Mouse (Mus musculus) spleen, adult 12 weeks (tissue): ENCODE data around the gene Orc3.

Source experiments
- DNase-seq: peaks from one replicate; pipeline ENCODE4 v3.0.0; 2022; ENCODE audit warnings: low spot score

Orc3 gene

DNA sequence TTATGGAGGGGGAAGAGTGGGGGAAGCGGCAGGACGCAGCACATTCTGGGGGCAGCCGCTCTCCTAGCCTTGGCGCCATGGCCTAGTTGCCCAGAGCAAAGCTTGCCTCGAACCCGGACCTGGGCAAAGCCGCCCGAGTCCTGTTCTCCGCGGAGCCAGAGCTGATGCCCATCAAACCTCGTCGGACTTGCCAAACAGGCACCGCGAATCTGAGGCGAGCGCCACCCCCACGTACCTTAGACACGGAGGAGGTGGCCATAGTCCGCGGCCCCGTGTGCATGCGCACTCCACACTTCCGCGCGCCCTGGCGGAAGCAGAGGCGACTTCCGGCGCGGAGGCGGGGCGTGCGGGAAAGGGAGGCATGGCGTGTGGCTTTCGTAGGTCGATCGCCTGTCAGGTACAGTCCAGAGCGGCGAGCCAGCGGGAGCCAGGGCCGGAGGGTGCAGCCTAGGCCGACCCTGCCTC lies at the start of gene Orc3, which contains the start of gene Rars2:
Gene Orc3, minus strand, starts transcription at position 315 of the 465 bp plus-strand sequence.
Gene Rars2, plus strand, starts transcription at position 328 of the 465 bp plus-strand sequence.
- peak; percentile 88 for DNase-seq

DNA sequence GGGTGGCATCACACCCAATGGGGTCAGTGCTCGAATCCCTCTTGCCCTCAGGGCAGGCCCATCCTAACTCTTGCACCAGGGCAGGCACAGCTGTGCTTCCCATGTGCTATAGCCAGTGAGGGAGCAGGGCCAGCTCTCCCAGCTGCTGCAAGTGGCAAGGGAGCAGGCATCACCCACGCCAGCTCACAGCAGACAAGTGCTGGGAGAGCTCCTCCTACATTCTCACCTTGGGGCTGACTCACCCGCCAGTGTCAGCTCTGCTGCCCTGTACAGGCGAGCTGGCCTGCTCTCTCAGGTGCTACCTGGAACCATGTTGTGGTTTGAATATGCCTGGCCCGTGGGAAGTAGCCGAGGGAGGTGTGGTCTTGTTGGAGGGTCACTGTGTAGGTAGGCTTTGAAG lies 47.2 kb upstream of the Orc3 start:
- no peak for DNase-seq

DNA sequence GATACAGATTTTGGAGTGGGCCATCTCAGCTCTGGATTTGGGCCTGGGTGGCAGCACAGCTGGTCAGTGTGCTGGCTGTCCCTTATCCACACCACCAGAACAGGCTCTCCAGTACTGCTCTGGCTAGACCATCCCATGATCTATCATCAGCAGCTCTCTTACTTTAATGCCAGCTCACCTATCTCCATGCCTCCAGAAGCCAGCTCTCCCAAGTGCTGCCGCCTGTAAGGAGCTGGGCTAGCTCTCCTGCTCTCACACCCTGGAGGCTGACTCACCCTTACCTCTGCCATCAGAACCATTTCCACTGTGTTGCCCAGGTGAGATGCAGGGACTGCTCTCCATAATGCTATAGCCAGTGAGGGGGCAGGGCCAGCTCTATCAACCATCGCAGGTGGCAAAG lies 46.8 kb upstream of the Orc3 start:
- no peak for DNase-seq

DNA sequence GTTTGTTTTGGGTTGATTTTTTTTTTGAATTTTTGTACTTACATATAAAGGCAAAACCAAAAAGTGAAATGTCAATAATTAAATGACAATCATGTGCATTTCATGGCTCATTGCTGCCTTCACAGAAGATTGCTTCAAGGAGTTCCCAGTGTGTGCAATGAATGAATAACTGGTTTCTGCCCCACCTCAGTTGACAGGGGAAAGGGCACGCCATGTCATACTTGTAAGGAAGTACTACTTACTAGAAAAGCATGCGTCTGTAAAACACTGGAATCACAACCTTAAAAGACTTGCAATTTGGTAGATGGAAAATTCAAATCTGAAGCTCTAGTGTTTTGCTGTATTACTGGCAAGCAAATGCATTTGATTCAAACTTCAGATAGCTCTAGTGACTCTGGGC lies 44.3 kb upstream of the Orc3 start:
- no peak for DNase-seq

DNA sequence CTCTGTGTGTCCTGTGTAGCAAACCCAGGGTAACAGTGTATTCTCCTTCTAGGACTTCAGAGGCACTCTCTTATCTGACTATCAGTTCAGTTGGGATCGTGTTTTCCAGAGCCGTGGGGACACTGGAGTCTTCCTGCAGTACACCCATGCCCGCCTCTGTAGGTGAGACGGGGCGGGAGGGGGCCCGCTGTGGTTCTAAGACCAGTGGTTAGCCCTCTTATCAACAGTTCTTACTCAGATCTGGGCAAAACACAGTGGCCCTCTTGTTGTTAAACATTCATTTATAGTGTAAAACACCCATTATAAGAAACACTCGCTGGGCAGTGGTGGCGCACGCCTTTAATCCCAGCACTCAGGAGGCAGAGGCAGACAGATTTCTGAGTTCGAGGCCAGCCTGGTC lies 41.4 kb upstream of the Orc3 start:
- DNase-seq: no peak

DNA sequence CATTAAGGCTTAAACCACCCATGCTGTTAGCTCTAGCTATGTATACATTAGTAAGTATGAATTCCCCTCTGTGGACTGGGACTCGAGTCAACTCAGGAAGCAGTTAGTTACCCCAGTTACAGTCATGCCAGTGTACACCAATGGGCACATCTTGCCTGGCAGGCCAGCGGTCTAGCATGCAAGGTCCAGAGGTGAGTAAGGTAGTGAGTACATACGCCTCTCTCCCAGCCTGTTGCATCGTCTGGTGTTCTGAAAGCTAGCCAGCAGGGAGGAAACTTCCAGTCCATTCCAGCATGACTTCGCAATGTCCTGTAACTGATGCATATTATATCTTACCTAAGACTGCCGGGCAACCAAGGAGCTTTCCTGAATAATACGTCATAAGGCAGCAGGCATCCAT lies 38.4 kb upstream of the Orc3 start:
- DNase-seq: no peak

DNA sequence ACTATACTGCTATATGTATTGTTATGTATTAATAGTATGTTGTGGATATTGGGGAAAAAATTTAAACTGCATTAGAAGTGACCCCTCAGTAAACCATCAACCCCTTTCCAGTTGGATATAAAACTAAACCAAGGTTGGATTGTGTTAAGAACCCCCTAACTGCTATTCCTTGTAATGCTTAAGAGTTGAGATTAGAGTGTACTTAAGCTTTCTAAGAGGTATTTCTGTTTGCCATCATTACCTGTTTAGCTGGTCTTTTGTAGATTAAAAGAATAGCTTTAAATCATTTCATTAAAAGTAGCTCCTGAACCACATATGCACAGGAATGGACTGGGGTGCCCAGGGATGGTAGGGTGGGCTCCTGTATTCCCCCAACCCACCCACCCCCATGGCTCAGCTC lies 30.0 kb upstream of the Orc3 start:
- no peak for DNase-seq

DNA sequence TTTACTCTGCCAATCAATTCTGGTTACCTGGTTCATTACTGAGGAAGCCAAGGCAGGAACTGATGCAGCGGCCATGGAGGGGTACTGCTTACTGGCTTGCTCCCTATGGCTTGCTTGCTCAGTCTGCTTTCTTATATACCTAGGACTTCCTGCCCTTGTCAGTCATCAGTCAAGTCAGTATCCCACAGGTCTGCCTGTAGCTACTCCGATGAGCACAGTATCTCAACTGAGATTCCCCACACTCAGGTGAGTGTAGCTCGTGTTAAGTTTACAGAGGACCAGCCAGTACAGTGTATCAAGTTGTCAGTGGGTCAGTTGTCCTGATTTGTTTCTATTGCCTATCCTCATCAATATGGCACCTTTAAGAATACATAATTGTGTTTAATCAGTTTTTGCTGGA lies 26.0 kb upstream of the Orc3 start:
- no peak for DNase-seq

DNA sequence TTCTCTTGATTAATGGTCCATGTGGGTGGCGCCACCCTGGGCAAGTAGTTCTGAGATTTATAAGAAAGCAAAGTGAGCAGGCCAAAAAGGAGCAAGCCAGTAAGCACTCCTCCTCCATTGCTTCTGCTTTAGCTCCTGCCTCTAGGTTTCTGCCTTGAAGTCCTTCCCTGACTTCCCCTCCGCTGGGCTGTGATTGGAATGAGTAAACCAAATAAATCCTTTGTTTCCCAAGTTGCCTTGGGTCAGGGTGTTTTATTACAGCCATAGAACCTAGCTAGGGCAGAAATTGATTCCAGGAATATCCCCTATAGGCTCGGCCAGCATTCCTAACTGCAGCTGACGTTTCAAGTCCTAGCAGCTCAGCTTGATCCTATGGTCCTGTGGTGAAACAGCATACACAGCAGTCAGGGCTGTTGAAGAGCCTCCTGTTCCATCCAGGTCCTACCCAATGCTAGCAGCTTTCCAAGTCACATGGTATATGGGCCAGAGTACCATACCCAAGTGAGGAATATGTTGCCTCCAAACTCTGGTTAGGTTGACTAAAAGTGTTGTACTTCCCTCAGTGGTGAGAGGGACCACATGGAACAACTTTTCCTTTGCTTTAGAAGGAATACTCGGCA lies 25.1 kb upstream of the Orc3 start:
- DNase-seq: no peak

DNA sequence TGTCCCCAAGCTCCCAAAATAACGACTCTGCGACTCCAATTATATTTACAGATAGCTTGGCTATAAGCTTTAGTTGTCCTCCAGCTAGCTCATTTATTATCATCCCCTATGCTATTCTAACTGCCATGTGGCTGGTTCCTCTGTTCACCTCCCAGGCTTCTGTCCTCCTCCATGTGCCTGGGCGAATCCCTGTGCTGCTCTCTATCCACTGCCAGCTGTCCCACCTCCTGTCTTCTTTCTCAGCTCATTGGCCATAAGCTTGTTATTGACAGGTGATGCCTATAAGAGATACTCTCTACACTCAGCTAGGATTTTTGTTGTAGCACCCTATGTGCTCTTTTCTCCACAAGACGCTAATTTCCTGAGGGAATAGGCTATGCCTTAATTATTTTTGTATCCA lies 23.1 kb upstream of the Orc3 start:
- no peak for DNase-seq

DNA sequence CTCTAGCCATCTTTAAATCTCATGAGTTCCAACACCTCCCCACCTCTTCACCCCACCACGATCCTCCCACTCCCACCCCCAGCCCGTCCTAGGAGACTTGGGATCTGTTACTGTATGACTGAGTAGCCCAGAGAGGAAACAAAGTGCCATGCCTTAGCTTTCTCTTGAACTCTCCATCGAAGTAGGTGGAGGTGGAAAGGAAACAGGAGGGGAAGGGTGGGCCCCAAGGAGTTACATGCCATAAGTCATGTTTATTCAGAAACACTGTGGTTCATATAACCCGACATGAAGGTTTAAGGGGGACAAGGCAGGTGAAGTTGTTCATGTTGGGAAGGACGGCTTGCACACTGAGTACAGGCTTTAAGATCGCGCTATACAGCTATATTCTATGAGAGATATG lies 22.6 kb upstream of the Orc3 start:
- DNase-seq: no peak

DNA sequence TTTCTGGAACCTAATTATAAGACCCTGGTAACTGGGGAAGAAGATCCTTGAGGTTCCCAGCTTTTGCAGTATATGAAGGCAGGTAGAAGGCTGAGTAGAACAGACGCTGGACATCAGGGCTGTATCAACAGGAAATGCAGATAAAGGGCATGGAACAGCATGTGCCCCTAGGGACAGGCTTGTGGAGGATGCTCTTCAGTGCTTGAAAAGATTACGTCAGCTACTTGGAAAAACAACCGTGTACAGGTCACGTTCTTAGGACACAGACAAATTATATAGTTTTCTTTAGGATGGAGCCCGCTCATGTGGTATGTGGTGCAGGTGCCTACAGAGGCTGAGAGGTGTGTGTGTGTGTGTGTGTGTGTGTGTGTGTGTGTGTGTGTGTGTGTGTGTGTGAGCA lies 21.3 kb upstream of the Orc3 start:
- no peak for DNase-seq

DNA sequence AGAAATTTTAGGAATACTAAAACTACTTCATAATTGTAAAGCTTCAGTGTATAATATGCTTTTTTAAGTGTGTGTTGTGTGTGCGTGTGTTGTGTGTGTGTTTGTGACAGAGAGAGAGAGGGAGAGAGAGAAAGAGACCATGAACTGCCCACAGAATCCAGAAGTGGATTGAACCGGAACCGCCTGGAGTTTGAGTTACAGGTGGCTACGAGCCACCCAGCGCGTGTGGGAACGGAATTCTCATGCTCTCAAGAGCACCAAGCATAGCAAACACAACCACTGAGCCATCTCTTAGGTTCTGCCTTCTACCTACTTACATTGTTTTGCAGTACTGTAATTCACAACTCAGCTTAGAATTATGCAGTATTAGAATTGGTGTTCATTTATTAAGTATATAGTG lies 19.4 kb upstream of the Orc3 start:
- DNase-seq: no peak

DNA sequence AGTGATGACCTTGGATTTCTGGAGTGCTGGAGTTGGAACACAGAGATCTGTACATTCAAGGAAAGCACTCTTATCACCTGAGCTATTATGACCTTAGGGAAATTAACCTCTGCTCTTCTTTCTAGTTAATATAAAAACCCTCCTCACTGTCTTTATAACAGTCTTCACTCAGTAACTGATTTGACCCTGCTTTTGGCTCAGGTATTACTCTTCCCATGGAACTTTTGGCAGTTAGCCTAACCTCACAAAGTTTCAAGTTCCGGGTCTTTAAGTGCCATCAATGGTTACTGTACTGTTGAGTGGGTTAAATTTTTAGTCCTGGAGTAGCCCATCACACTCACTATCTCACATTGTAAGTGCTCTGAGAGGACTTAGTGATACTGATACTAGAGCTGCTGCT lies 15.2 kb upstream of the Orc3 start:
- no peak for DNase-seq

DNA sequence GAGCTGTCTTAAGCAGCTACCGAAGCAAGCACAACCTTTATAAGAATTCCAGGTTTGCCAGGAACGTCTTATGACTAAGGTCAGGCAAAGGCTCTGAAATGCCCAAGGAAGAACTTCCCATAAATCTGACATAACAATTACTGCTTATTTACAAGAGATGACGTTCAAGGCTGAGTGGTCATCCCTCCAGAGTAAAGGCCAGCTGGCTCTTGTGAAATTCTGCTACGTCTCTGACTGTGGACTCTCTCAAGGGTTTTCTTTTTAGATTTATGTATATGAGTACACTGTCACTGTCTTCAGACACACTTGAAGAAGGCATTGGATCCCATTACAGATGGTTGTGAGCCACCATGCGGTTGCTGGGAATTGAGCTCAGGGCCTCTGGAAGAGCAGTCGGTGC lies 11.7 kb upstream of the Orc3 start:
- no peak for DNase-seq

DNA sequence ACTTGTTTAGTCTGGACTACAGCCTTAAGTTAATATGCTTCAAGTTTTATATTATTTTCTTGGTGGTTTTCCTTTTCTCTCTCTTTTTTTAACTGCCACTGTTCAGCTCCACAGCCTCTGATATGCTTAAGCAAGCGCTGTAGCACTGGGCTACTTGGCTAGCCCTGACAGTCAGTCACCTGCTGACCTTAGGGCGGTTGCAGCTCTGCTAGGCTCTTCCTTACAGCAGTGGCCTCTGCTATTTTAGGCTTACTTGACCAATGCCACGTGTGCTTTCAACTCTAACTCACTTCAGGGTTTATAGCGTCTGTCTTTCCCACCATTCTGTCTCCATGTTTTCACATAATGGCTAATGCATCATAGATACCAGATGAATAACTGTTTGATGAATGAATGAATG lies 10.8 kb upstream of the Orc3 start:
- DNase-seq: no peak

DNA sequence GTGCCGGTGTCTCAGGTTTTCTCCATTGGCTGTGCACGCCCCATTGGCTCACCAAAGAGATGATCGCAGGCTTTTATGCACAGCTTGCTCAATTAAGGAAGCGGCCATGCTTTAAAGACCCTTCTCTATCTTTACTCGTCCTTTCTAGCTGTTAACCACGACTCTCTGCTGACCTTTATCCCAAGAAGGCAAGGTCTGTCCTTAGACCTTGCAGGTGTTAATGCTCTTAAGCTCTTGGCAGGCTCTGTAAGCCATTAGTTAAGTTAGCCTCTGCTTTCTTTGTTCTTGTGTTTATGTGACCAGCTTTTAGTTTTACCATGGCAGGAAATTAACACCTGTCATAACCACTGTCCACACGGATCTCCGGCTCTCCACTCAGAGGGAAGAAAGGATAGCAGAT lies 1.4 kb upstream of the Orc3 start:
- no peak for DNase-seq

DNA sequence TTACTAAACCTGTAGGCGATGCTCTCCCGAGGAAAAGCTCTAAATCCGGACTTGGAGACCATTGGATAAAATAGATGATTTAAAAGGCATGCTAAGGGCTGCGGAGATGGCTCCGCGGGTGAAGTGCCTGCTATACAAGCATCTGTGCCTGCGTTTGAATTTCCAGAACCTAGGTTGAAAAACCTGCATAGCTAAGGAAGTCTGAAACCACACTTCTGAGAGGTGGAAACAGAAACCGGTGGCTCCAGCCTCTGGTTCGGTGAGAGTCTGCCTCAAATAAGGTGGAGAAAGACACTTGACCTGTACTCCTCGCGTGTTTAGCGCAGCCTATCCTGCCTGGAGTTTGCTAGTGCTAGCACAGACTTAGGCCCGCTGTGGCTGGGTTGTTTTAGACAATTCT lies 559 bp upstream of the Orc3 start:
- DNase-seq: no peak

DNA sequence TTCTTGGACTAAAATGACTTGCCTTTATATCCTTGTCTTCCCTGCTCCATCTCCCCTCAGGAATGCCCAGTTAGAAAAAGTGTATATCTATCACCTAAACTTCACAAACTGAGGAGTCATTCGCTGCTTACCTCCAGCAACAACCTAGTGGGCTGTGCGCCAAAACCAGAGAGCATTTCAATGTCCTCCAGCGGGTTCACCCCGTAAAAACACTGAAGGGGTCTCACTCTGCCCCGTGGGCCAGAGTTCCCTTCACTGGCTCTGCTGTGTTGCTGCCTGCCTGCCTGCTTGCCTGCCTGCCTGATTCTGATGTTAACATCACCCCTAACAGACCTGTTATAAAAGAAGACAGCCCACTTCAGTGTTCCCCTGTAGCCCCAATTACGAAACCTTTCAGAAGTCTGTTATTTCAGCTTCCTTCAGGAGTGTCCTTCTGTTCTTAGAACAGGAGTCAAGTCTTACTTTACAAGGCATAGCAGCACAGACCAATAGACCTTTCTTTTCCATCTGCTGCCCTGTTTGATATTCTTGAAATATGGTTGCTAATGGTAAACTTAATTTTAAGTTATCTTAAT lies 1.1 kb downstream of the Orc3 start:
- peak; percentile 8 for DNase-seq

DNA sequence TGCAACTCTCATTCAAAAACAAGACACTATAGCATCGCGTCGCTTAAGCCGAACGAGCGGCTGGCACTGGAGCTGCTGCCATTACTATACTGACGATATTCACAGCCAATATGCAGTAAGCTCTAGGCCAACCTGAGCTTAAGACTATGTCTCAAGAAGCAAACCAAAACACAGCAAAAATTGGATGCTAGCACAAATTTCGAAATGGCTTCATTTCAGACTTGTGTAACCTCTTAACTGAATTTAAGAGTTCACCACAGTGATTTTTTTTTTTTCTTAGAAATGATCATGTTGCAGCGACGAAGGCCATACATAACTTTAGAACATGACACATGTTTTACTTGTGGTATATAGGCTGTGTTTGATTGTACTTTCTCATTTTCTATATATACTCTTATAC lies 8.1 kb downstream of the Orc3 start:
- no peak for DNase-seq

DNA sequence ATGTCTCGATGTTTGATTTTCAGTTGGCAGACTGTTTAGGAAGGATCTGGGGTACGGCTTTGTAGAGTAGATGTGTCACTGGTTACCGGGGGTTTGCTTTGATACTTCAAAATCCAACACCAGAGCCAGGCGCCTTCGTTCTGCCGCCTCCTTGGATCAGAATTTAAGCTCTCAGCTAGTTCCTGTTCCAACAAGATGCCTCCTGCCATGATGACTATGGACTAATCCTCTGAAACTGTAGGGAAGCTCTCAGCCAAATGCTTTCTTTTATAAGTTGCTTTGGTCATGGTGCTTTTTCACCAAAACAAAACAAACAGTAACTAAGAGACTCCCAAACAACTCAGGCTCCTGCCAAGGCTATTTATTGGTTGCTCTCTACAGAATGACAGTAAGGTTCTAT lies 11.6 kb downstream of the Orc3 start:
- DNase-seq: no peak

DNA sequence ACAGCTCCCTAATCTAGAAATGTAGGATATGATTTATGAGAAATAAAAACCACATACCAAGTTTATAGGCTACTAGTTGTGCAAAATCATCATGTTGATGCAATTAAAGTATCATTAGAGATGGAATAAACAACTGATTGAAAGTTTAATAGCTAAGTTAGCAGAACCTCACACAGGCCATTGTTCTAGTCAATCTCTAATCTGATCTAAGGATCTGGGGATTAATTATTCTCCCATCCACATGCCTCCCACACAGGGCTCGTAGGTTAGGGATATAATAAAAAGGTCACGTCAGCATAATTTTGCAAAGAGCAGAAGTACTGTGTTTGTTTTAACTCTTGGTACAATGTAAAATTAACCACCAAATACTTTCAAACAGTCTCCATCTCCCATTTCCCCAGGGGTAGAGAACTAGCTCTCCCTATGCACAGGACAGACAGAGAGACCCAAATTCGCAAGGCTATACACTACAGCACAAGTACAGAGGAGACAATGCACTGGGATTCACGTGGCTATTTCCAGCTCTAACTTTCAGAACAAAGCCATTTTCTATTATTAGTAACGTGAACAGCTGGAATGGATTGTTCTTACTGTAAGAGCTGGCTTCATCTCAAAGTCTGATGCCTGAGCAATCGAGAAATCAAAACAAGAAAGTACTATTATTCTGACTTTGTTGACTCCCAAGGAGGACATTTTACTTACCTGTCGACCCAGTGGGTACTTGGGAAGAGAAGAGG lies 29.7 kb downstream of the Orc3 start:
- no peak for DNase-seq

DNA sequence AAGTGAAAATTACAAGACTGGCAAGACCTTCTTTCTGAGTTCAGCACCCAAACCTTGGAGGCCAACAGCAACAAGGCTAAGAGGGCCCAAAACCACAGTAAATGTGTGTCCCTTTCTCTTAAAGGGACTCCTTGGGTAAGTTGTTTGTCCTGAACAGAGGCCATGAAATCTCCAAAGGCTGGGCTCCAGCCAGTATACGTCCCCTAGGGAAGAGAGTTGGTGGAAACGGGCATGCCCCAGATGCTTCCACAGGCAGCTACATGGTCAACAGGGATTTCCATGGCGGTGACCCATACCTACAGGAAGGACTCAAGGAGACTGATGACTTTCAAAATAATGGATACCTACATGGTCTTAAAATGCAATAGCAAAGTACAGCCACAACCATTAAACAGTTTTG lies 31.3 kb downstream of the Orc3 start:
- no peak for DNase-seq

DNA sequence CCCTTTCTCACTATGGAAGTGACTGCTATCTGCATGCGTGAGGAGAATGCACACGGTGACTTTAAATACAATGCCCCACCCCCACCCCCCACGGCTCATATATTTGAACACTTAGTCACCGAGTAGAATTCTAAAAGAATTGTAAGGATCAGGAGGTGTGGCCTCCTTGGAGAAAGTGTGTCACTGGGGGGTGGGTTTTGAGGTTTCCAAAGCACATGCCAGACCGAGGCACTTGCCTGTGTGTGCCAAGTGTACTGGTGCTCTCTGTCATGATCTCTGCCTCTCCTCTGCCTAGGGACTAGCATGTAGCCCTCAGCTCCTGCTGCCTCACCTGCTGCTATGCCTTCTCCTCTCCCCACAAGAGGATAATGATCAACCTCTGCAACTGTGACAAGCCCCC lies 32.3 kb downstream of the Orc3 start:
- DNase-seq: no peak
